Mouse (Mus musculus): ENCODE measurements around the gene Evx1. TPM values are rescaled to one million over a fixed set of nuclear protein-coding genes. Genes with fewer than 3 reads are reported as not detected.
A peak's percentile ranks its signal among the peaks of the same experiment; 100 is the strongest.

Evx1 gene
- polyA plus RNA-seq, 1 experiment from 2014 or later = 0.12 TPM

DNA sequence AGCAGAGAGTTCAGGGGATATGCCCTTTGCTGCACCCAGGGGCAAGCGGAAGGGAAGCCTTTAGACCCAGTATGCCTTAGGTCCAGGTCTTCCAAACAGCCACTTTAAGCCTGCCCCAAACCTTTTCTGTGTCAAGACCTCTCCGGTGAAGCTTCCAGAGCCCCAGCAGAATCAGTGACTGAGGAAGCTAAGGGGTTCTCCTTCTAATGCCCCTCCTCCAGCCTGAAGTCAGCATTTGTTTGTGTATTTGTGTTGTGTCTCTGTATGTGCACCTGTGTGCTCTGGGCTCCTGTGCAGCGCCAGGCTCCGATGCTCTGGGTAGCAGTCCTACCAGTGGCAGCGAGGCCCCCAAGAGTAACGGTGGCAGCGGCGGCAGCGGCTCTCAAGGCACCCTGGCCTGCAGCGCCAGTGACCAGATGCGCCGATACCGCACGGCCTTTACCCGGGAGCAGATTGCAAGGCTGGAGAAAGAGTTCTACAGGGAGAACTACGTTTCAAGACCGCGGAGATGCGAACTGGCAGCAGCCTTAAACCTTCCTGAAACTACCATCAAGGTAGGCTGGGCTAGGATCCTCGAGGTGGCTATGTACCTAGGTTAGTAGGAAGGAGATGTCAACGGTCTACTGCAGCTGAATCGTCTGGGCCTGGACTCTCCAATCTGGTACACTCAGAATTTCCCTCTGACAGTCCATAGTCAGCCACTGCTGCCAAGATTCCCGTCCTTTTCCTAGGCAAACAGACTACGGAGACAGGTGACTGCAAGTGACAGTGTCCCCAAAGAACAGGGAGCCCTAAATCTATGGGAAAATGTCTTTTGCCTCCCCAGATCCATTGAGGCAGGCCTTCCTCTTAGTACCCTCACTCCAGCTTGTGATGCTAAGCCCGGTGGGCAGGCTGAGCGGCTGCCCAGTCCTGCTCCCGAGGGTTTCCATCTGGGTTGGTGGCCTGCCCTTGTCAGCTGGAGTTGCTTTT lies 2.4 kb downstream of the Evx1 start:
- Histone ChIP-seq H3K4me1 (ENCODE audit: control insufficient read depth, insufficient read depth, low read length) (peaks cover 5% of the 10 kb centered on the region; the same call in 1 of the 2 replicates), H3K27me3 (ENCODE audit: control insufficient read depth, insufficient read depth, low read length) (peaks cover 88% of the 10 kb centered on the region), H3K4me3 (ENCODE audit: low read depth, low read length) (peak overlapping the region; percentile 18; the same call in 1 of the 2 replicates), H3K27ac (ENCODE audit: low read length) (no peak overlapping the region), H3K36me3 (ENCODE audit: control insufficient read depth, insufficient read depth, low read length) (no peaks in the 10 kb centered on the region), H3K9ac (replicated peaks; ENCODE audit: low read depth, low read length) (no peak overlapping the region), H3K4me2 (replicated peaks; ENCODE audit: low read depth, low read length) (peak overlapping the region; percentile 47), H3K9me3 (ENCODE audit: control insufficient read depth, low read depth, low read length) (no peaks in the 10 kb centered on the region)
- WGBS = 12% methylated on average over 27 of the region's 27 CpGs
- no peak for ATAC-seq (ENCODE audit: insufficient number of reproducible peaks, insufficient read depth, low FRiP score, low read depth)

DNA sequence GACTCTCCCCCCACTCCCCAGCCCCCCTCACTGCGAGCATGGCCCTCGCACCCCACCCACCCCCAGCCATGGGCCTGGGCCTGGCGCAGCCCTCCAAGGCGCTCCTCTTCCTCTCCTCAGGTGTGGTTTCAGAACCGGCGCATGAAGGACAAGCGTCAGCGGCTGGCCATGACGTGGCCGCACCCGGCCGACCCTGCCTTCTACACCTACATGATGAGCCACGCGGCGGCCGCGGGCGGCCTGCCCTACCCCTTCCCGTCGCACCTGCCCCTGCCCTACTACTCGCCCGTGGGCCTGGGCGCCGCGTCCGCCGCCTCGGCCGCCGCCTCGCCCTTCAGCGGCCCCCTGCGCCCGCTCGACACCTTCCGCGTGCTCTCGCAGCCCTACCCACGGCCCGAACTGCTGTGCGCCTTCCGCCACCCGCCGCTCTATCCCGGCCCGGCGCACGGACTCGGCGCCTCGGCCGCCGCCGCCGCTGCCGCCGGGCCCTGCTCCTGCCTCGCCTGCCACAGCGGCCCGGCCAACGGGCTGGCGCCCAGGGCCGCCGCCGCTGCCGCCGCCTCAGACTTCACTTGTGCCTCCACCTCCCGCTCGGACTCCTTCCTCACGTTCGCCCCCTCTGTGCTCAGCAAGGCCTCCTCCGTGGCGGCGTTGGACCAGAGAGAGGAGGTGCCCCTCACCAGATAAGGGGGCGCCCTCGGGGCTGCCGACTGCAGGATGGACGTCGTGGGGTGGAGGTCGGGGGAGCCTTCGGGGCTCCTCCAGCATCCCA lies 3.3 kb downstream of the Evx1 start:
- Histone ChIP-seq H3K4me1 (ENCODE audit: control insufficient read depth, insufficient read depth, low read length) (peaks cover 5% of the 10 kb centered on the region; the same call in 1 of the 2 replicates), H3K27me3 (ENCODE audit: control insufficient read depth, insufficient read depth, low read length) (peaks cover 82% of the 10 kb centered on the region), H3K36me3 (ENCODE audit: control insufficient read depth, insufficient read depth, low read length) (no peaks in the 10 kb centered on the region), H3K9ac (replicated peaks; ENCODE audit: low read depth, low read length) (no peak overlapping the region), H3K27ac (ENCODE audit: low read length) (no peak overlapping the region), H3K9me3 (ENCODE audit: control insufficient read depth, low read depth, low read length) (no peaks in the 10 kb centered on the region), H3K4me3 (ENCODE audit: low read depth, low read length) (peak overlapping the region; percentile 18), H3K4me2 (replicated peaks; ENCODE audit: low read depth, low read length) (peak overlapping the region; percentile 47)
- 6% methylated on average over 78 of the region's 81 CpGs for WGBS
- 0 out of 2 replicates have a peak, but pooled peaks have one; percentile 18 for ATAC-seq (ENCODE audit: insufficient number of reproducible peaks, insufficient read depth, low FRiP score, low read depth)

DNA sequence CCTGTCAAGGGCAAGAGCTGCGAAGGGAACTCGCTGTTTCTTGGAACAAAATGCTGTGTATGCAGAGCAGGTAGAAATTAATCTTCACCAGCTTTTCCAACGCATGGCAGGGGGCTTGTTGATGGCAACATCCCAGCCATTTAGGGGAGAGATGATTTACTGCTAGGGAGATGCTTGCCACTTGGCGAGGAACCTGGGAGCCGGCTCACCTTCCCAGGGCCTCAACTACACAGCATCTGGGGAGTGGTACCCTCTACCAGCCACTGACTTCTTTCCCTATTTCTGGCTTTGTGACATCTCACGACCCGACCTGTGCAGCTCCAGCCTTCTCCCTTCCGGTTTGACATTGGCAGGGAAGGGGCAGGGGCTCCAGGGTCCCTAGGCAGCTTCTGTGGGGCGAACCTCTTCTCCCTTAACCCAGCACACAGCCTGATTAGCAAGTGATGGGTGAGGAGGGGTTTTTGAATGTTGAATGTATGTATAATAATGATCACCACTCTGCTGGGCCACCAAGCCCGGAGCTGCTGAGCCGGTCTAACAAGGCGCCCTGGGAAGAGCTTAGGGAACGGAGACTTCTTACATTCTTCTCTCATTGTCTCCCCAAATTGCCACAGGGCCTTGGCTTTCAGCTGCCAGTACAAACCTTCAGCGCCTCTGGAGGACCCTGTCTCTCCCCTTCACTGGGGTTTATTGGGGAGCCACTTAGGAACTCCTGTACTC lies 4.3 kb downstream of the Evx1 start:
- H3K9me3 ChIP-seq (ENCODE audit: control insufficient read depth, low read depth, low read length) = no peaks in the 10 kb centered on the region
- no peaks in the 10 kb centered on the region for H3K36me3 ChIP-seq (ENCODE audit: control insufficient read depth, insufficient read depth, low read length)
- WGBS = 29% methylated on average over 14 of the region's 14 CpGs
- no peak overlapping the region for H3K27ac ChIP-seq (ENCODE audit: low read length)
- no peak overlapping the region for H3K4me2 ChIP-seq (replicated peaks; ENCODE audit: low read depth, low read length)
- no peak for ATAC-seq (ENCODE audit: insufficient number of reproducible peaks, insufficient read depth, low FRiP score, low read depth)
- H3K4me1 ChIP-seq (ENCODE audit: control insufficient read depth, insufficient read depth, low read length) = peaks cover 5% of the 10 kb centered on the region; the same call in 1 of the 2 replicates
- H3K9ac ChIP-seq (replicated peaks; ENCODE audit: low read depth, low read length) = no peak overlapping the region
- peaks cover 81% of the 10 kb centered on the region for H3K27me3 ChIP-seq (ENCODE audit: control insufficient read depth, insufficient read depth, low read length)
- H3K4me3 ChIP-seq (ENCODE audit: low read depth, low read length) = no peak overlapping the region

DNA sequence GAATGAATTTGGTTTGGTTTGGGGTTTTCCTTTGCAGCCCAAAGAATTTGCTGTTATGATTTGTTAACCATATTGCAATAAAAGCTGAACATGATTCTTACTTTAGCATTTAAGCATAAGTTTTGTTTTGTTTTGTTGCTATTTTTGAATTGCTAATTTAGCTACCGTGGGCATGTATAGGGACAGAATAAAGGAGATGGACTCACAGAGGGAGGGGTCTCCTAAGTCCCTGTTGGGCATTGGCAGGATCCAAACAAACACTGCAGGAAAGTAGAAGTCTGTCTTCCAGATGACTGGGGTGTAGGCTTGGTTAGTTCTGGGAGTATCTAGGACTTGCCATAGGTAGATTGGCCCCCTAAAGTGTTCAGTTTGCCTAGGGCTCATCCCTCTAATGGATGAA lies 5.0 kb downstream of the Evx1 start:
- Histone ChIP-seq H3K9me3 (ENCODE audit: control insufficient read depth, low read depth, low read length) (no peaks in the 10 kb centered on the region), H3K36me3 (ENCODE audit: control insufficient read depth, insufficient read depth, low read length) (no peaks in the 10 kb centered on the region), H3K4me3 (ENCODE audit: low read depth, low read length) (no peak overlapping the region), H3K27ac (ENCODE audit: low read length) (no peak overlapping the region), H3K9ac (replicated peaks; ENCODE audit: low read depth, low read length) (no peak overlapping the region), H3K4me1 (ENCODE audit: control insufficient read depth, insufficient read depth, low read length) (peaks cover 5% of the 10 kb centered on the region; the same call in 1 of the 2 replicates), H3K27me3 (ENCODE audit: control insufficient read depth, insufficient read depth, low read length) (peaks cover 84% of the 10 kb centered on the region), H3K4me2 (replicated peaks; ENCODE audit: low read depth, low read length) (no peak overlapping the region)
- WGBS = 35% methylated on average over 1 of the region's 1 CpGs
- ATAC-seq (ENCODE audit: insufficient number of reproducible peaks, insufficient read depth, low FRiP score, low read depth) = no peak

DNA sequence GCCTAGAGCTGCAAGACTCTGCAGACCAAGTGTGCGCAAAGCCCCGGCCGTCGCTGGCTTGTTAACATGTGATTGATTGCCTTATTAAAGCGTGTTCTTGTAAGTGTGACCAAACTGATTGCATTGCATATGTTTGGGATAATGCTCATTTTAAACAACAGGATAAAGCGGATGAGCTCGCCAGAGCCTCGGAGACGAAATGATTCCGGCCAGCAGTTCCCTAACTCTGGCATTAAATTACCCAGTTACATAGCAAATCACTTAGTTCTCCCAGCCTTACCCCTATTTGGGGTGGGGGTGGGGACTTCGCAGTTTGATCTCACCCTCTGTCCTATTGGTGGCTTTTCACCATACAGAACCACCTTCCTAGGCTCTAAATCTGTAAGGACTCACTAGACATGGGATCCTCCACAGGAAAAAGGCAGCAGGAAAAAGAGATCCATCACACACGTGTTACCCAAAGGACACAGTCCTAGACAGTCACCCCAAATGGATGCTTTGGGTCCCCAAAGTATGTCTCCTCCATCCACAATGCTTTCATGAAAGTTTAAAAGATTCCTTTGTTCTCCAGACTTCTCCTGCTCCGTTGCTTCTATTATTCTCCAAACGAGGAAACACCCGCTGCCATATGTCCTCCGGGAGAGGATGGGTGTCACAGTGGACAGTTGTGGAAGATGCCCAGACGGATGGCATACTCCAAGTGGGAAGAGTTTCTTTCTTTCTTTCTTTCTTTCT lies 6.8 kb downstream of the Evx1 start:
- Histone ChIP-seq H3K27ac (ENCODE audit: low read length) (no peak overlapping the region), H3K9ac (replicated peaks; ENCODE audit: low read depth, low read length) (no peak overlapping the region), H3K4me2 (replicated peaks; ENCODE audit: low read depth, low read length) (no peak overlapping the region), H3K4me1 (ENCODE audit: control insufficient read depth, insufficient read depth, low read length) (peaks cover 5% of the 10 kb centered on the region; the same call in 1 of the 2 replicates), H3K4me3 (ENCODE audit: low read depth, low read length) (no peak overlapping the region), H3K36me3 (ENCODE audit: control insufficient read depth, insufficient read depth, low read length) (no peaks in the 10 kb centered on the region), H3K9me3 (ENCODE audit: control insufficient read depth, low read depth, low read length) (no peaks in the 10 kb centered on the region), H3K27me3 (ENCODE audit: control insufficient read depth, insufficient read depth, low read length) (peaks cover 78% of the 10 kb centered on the region)
- WGBS = 3% methylated on average over 17 of the region's 17 CpGs
- no peak for ATAC-seq (ENCODE audit: insufficient number of reproducible peaks, insufficient read depth, low FRiP score, low read depth)

DNA sequence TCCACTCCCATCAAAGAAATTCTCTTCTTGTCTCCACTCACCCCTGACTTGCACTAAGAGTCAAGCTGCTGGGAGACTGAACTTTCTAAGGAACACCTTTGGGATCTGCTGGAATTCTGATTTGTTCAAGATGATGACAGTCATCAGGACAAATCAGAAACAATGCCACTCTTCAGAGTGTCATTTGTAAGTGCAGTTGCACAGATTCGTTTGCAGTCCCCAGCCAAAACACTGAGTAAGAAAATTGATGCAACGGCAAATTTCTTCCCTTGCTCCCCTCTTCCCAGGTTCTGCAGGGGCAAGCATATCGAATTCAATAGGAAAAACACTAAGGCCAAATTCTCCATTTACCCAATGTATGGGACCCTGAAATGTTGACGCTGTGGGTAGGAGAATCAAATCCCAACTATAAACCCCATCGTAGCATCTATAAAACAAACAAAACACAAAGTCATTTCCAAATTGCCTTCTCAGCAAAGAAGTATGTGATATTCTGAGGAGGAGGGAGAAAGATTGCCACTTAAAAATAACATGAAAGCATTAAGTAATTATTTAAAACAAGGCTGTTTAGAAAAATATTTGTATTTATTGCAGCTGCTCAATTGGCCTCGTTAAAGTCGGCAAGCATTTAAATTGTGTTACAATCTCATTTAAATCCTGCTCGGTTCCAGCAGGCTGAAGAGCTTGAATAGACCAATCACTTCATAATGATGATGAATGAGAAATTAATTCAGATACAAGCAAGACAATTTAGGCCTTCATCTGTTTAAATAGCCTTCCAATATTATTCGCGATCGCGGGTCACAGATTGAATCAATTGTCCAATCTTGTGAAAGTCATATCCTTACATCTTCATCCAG lies 7.9 kb downstream of the Evx1 start:
- Histone ChIP-seq H3K4me2 (replicated peaks; ENCODE audit: low read depth, low read length) (no peak overlapping the region), H3K27ac (ENCODE audit: low read length) (no peak overlapping the region), H3K27me3 (ENCODE audit: control insufficient read depth, insufficient read depth, low read length) (peaks cover 71% of the 10 kb centered on the region), H3K9me3 (ENCODE audit: control insufficient read depth, low read depth, low read length) (no peaks in the 10 kb centered on the region), H3K4me3 (ENCODE audit: low read depth, low read length) (no peak overlapping the region), H3K9ac (replicated peaks; ENCODE audit: low read depth, low read length) (no peak overlapping the region), H3K36me3 (ENCODE audit: control insufficient read depth, insufficient read depth, low read length) (no peaks in the 10 kb centered on the region), H3K4me1 (ENCODE audit: control insufficient read depth, insufficient read depth, low read length) (peaks cover 5% of the 10 kb centered on the region; the same call in 1 of the 2 replicates)
- WGBS = 6% methylated on average over 12 of the region's 12 CpGs
- ATAC-seq (ENCODE audit: insufficient number of reproducible peaks, insufficient read depth, low FRiP score, low read depth) = no peak

DNA sequence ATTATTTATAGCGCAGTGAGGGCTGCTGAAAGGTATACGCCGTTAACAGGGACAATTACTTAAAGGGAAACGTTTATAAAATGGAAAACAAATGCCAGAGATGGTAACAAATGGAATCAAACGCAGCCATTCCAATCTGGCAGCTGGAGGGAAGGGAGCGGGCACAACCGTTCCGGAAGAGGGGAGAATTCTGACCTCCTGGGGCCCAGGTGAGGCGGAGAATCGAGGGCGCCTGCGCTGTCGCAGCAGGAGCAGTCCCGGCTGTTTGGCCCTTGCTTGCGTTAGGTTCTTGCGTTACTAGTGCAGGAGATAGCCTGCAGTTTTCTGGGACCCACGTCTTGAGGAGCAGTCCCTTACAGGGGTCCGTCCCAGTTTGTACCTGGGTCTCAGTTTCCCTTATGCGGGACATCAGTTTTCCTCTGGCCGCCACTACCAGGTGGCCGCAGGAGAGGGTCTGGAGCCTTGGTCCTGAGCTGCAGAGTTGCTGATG lies 8.6 kb downstream of the Evx1 start:
- Histone ChIP-seq H3K4me2 (replicated peaks; ENCODE audit: low read depth, low read length) (no peak overlapping the region), H3K4me3 (ENCODE audit: low read depth, low read length) (no peak overlapping the region), H3K27ac (ENCODE audit: low read length) (no peak overlapping the region), H3K4me1 (ENCODE audit: control insufficient read depth, insufficient read depth, low read length) (peaks cover under 1% of the 10 kb centered on the region; the same call in 1 of the 2 replicates), H3K9ac (replicated peaks; ENCODE audit: low read depth, low read length) (no peak overlapping the region), H3K36me3 (ENCODE audit: control insufficient read depth, insufficient read depth, low read length) (no peaks in the 10 kb centered on the region), H3K27me3 (ENCODE audit: control insufficient read depth, insufficient read depth, low read length) (peaks cover 64% of the 10 kb centered on the region), H3K9me3 (ENCODE audit: control insufficient read depth, low read depth, low read length) (no peaks in the 10 kb centered on the region)
- no peak for ATAC-seq (ENCODE audit: insufficient number of reproducible peaks, insufficient read depth, low FRiP score, low read depth)
- WGBS = 2% methylated on average over 21 of the region's 21 CpGs
